Mouse (Mus musculus): ENCODE measurements around the gene Alkbh8. TPM values are rescaled to one million over a fixed set of nuclear protein-coding genes. Genes with fewer than 3 reads are reported as not detected.
"Not testable (repeated sequence)": the region's sequence is repeated elsewhere in the genome, so short reads cannot be mapped to it uniquely, and the experiment has no call there.

The Alkbh8 gene
- polyA plus RNA-seq, 1 experiment from 2014 or later, result 31.6 TPM

DNA sequence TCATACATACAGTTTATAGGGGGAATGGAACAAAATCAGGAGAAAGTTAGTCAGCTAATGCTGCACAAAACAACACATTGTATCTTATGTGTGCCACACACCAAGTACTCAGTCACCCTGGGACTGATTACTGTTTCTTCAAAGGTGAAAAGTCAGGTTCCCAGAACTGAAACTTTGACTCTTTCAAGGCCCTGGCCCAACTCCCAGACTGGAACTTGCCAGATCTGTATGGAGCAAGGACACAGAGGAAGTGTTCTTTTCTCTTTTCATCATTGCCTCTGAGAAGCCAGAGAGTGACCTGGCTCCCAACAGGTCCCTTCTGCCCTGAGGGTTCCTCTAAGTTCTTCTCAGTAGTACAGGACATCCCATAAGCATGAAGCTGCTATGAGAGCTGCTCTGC lies 10.2 kb downstream of the Alkbh8 start:
- Histone ChIP-seq H3K36me3 (ENCODE audit: control insufficient read depth, insufficient read depth, low read length) (peaks cover 2% of the 10 kb centered on the region; the same call in 1 of the 2 replicates), H3K9ac (ENCODE audit: low read length) (no peak overlapping the region), H3K4me1 (ENCODE audit: control insufficient read depth, insufficient read depth, low read length) (no peaks in the 10 kb centered on the region), H3K4me3 (ENCODE audit: low read depth, low read length) (no peak overlapping the region), H3K4me2 (ENCODE audit: low read depth, severe bottlenecking) (no peak overlapping the region), H3K27me3 (ENCODE audit: control insufficient read depth, insufficient read depth, low read length) (no peaks in the 10 kb centered on the region), H3K9me3 (ENCODE audit: control insufficient read depth, low read length) (no peaks in the 10 kb centered on the region), H3K27ac (replicated peaks; ENCODE audit: low read depth, low read length) (no peak overlapping the region)
- ATAC-seq (ENCODE audit: insufficient number of reproducible peaks, low FRiP score, low TSS enrichment, low read depth) (no peak), DNase-seq (ENCODE audit: low spot score) (no peak)

DNA sequence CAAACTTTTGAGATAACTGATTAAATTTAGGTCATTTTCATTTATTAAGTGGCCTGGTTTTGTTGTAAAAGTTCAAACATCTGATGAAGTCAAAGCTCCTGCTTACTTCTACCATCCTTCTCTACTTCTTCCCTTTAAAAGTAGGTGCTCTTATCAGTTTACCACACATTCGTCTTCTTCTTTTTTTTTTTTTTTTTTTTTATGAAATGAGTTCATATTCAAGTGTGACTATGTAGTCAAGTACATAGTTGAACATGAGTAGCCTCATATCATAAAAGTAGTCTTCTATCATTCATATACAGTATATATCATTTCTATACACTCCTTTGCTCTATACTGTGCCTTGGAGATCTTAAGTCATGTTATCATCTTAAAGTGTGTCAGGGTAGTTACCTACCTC lies 11.0 kb downstream of the Alkbh8 start:
- Histone ChIP-seq H3K27ac (replicated peaks; ENCODE audit: low read depth, low read length) (no peak overlapping the region), H3K4me1 (ENCODE audit: control insufficient read depth, insufficient read depth, low read length) (no peaks in the 10 kb centered on the region), H3K4me2 (ENCODE audit: low read depth, severe bottlenecking) (no peak overlapping the region), H3K27me3 (ENCODE audit: control insufficient read depth, insufficient read depth, low read length) (no peaks in the 10 kb centered on the region), H3K9me3 (ENCODE audit: control insufficient read depth, low read length) (no peaks in the 10 kb centered on the region), H3K9ac (ENCODE audit: low read length) (no peak overlapping the region), H3K36me3 (ENCODE audit: control insufficient read depth, insufficient read depth, low read length) (peaks cover 8% of the 10 kb centered on the region), H3K4me3 (ENCODE audit: low read depth, low read length) (no peak overlapping the region)
- ATAC-seq (ENCODE audit: insufficient number of reproducible peaks, low FRiP score, low TSS enrichment, low read depth) (no peak), DNase-seq (ENCODE audit: low spot score) (no peak)
- WGBS, result 83% methylated on average over 1 of the region's 1 CpGs

DNA sequence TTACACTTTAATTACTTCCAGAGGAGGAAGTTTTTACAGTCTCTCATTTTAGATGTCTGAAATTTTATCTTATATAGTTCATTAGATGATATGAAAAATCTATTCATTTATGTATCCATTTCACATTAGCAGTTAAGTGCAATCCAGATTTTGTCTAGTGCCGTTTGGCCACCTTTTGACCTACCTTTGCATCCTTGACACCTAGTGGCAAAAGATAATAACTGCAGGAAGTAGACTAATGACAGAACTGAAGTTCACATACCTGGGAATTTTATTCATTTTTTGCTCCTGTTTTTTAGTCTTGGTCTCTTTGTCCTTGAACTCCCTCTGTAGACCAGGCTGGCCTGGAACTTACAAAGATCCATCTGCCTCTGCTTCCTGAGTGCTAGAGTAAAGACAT lies 15.1 kb downstream of the Alkbh8 start:
- 70% methylated on average over 1 of the region's 1 CpGs for WGBS
- no peak overlapping the region for H3K4me3 ChIP-seq (ENCODE audit: low read depth, low read length)
- H3K9me3 ChIP-seq (ENCODE audit: control insufficient read depth, low read length), result no peaks in the 10 kb centered on the region
- DNase-seq (ENCODE audit: low spot score) (no peak), ATAC-seq (ENCODE audit: insufficient number of reproducible peaks, low FRiP score, low TSS enrichment, low read depth) (no peak)
- H3K36me3 ChIP-seq (ENCODE audit: control insufficient read depth, insufficient read depth, low read length), result peaks cover 9% of the 10 kb centered on the region
- H3K4me1 ChIP-seq (ENCODE audit: control insufficient read depth, insufficient read depth, low read length), result no peaks in the 10 kb centered on the region
- H3K4me2 ChIP-seq (ENCODE audit: low read depth, severe bottlenecking), result no peak overlapping the region
- no peak overlapping the region for H3K27ac ChIP-seq (replicated peaks; ENCODE audit: low read depth, low read length)
- H3K27me3 ChIP-seq (ENCODE audit: control insufficient read depth, insufficient read depth, low read length), result no peaks in the 10 kb centered on the region
- H3K9ac ChIP-seq (ENCODE audit: low read length), result no peak overlapping the region

DNA sequence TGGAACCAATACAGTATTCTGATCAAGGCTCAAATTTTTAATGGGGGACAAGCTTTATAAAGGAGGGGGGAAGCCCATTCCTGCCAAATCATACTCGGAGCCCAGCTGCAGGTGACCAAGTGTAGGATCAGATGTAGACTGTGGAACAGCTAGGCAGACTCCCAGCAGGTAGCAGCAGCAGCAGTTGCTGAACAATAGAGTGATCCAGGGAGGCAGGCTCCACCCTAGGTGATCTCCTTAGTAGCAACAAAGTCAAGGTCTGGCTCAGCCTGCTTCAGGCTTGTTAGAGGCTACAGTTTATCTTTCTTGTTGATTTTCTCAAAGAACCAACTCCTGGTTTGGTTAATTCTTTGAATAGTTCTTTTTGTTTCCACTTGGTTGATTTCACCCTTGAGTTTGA lies 41.4 kb downstream of the Alkbh8 start:
- H3K9me3 ChIP-seq (ENCODE audit: control insufficient read depth, low read length); H3K4me2 ChIP-seq (ENCODE audit: low read depth, severe bottlenecking); H3K4me1 ChIP-seq (ENCODE audit: control insufficient read depth, insufficient read depth, low read length); H3K27me3 ChIP-seq (ENCODE audit: control insufficient read depth, insufficient read depth, low read length); H3K9ac ChIP-seq (ENCODE audit: low read length); H3K4me3 ChIP-seq (ENCODE audit: low read depth, low read length); ATAC-seq (ENCODE audit: insufficient number of reproducible peaks, low FRiP score, low TSS enrichment, low read depth); H3K36me3 ChIP-seq (ENCODE audit: control insufficient read depth, insufficient read depth, low read length); DNase-seq (ENCODE audit: low spot score); H3K27ac ChIP-seq (replicated peaks; ENCODE audit: low read depth, low read length): not testable (repeated sequence)
- WGBS, result 63% methylated on average over 1 of the region's 1 CpGs

DNA sequence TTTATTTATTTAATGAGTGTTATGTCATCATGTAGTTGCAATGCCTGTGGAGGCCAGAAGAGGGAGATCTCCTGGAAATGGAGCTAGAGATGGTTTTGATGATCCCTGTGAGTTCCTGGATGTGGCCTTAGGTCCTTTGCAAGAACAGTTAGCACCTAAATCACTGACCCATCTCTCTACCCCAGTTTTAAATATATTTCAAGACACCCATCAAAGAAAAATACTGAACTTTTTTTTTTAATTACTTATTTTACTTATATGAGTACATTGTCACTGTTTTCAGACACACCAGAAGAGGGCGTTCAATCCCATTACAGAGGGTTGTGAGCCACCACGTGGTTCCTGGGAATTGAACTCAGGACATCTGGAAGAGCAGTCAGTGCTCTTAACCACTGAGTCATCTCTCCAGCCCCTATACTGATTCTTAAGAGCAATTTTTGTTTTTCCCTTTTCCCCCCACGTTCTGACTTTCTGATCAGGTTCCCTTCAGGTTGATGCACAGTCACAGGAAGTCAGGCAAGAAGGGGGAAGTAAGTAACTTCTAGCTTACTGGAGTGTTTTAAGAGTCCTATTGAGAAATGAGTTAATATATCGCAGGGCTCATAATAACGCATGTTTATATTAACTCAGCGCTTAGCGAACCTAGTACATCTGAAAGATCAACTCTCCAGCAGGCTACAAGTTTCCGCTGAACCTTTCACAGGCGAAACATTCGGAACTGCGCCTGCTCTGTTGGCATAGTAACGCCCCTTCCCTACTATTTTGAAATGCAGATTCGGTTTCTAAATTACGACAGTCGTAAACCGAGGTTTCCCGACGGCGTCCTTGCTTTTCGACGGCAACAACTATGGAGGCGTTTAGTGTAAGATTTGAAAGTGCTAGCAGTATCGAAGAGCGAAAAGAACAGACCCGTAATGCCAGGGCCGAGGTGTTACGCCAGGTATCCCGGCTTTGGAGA lies 68.6 kb downstream of the Alkbh8 start, which contains the start of gene Cwf19l2:
Gene Cwf19l2, plus strand, starts transcription at position 342 of the 958 bp plus-strand sequence.
- H3K36me3 ChIP-seq (ENCODE audit: control insufficient read depth, insufficient read depth, low read length), result no peaks in the 10 kb centered on the region
- no peaks in the 10 kb centered on the region for H3K4me1 ChIP-seq (ENCODE audit: control insufficient read depth, insufficient read depth, low read length)
- peak within 1 kb of the TSS; percentile 57 for H3K4me3 ChIP-seq (ENCODE audit: low read depth, low read length)
- H3K9me3 ChIP-seq (ENCODE audit: control insufficient read depth, low read length), result no peaks in the 10 kb centered on the region
- no peaks in the 10 kb centered on the region for H3K27me3 ChIP-seq (ENCODE audit: control insufficient read depth, insufficient read depth, low read length)
- H3K9ac ChIP-seq (ENCODE audit: low read length), result peak within 1 kb of the TSS; percentile 67
- 0 out of 2 replicates have a peak within 1 kb of the TSS, but pooled peaks have one; percentile 10 for H3K27ac ChIP-seq (replicated peaks; ENCODE audit: low read depth, low read length)
- ATAC-seq (ENCODE audit: insufficient number of reproducible peaks, low FRiP score, low TSS enrichment, low read depth) (peak; percentile 92), DNase-seq (ENCODE audit: low spot score) (peak; percentile 82)
- peak within 1 kb of the TSS; percentile 55 for H3K4me2 ChIP-seq (ENCODE audit: low read depth, severe bottlenecking)
- under 1% methylated on average over 28 of the region's 28 CpGs for WGBS

DNA sequence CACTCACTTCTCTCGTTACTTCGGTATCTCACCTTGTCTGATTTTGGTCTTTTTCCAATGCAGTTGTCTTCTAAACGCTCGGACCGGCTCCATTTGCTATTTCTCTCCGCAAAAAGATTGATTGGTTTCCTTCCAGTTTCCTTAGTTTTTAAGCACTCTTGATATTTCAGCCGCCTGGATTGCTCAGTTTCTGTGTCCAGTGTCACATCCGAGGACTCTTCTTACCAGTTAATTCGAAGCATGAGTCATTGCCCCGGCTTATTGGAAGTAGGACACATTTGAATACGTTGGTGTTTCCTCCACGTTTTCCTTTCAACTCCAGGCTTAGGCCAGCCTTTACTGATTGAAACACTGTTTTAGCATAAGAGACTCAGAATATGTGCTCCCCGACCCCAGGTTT lies 69.4 kb downstream of the Alkbh8 start:
- Histone ChIP-seq H3K4me1 (ENCODE audit: control insufficient read depth, insufficient read depth, low read length) (no peaks in the 10 kb centered on the region), H3K9ac (ENCODE audit: low read length) (peak overlapping the region; percentile 67), H3K27ac (replicated peaks; ENCODE audit: low read depth, low read length) (no peak overlapping the region), H3K36me3 (ENCODE audit: control insufficient read depth, insufficient read depth, low read length) (no peaks in the 10 kb centered on the region), H3K4me2 (ENCODE audit: low read depth, severe bottlenecking) (peak overlapping the region; percentile 52), H3K27me3 (ENCODE audit: control insufficient read depth, insufficient read depth, low read length) (no peaks in the 10 kb centered on the region), H3K9me3 (ENCODE audit: control insufficient read depth, low read length) (no peaks in the 10 kb centered on the region), H3K4me3 (ENCODE audit: low read depth, low read length) (peak overlapping the region; percentile 57)
- ATAC-seq (ENCODE audit: insufficient number of reproducible peaks, low FRiP score, low TSS enrichment, low read depth) (no peak), DNase-seq (ENCODE audit: low spot score) (peak; percentile 28)
- 1% methylated on average over 13 of the region's 13 CpGs for WGBS

DNA sequence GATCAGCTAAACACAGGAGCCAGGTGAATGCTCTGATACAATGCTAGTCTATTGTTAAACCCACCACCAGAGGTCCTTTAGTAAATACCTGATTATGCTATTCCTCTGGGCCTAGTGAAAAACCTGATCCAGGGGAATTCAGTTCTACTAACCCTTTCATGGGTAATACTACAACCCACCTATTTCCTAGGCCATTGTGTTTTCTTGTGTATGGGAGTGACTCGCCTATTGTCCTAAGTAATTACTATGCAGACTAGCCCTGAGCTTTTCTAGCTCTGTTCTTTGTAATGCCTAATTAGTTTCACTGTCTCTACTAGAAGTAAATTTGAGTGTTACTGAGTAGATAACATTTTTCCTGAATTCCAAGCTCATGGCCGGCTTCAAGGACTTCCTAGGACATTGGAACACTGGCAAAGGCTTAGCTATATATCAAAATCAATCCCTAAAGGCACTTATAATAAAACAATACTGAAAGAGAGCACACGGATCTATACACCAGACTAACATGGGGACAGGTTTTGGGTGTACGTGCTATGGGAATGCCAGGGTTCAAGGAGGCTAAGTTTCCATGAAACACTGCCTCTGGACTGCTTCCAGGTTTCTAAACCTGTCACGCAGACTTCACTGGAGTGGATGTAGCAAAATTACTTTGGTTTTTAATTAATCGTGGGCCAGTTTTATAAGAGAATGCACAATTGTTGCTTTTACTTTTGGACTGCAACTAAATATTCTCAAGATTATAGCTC lies 104.8 kb downstream of the Alkbh8 start:
- H3K9ac ChIP-seq (ENCODE audit: low read length); H3K27ac ChIP-seq (replicated peaks; ENCODE audit: low read depth, low read length); DNase-seq (ENCODE audit: low spot score); H3K4me2 ChIP-seq (ENCODE audit: low read depth, severe bottlenecking); H3K4me1 ChIP-seq (ENCODE audit: control insufficient read depth, insufficient read depth, low read length); H3K4me3 ChIP-seq (ENCODE audit: low read depth, low read length); H3K9me3 ChIP-seq (ENCODE audit: control insufficient read depth, low read length); H3K36me3 ChIP-seq (ENCODE audit: control insufficient read depth, insufficient read depth, low read length); H3K27me3 ChIP-seq (ENCODE audit: control insufficient read depth, insufficient read depth, low read length); ATAC-seq (ENCODE audit: insufficient number of reproducible peaks, low FRiP score, low TSS enrichment, low read depth): not testable (repeated sequence)
- 90% methylated on average over 6 of the region's 6 CpGs for WGBS
